Mouse (Mus musculus) midbrain, embryonic 10.5 days (tissue): ENCODE data around the gene Kcnn1. TPM values are rescaled to one million over a fixed set of nuclear protein-coding genes. Genes with fewer than 3 reads are reported as not detected.

ENCODE experiments used
- DNase-seq: peaks from one replicate; pipeline ENCODE4 v3.0.0-alpha.2; 2017; ENCODE audit warnings: low spot score
- H3K27ac ChIP-seq: fragments of 300-500 bp; sonication (generic); replicated peaks from 2 replicates; pipeline ENCODE4 v1.5.1; 2016; ENCODE audit warnings: mild to moderate bottlenecking
- H3K27me3 ChIP-seq: fragments of 300-500 bp; sonication (generic); 2 replicates; pipeline ENCODE4 v1.6.1; 2016; ENCODE audit warnings: low read depth, mild to moderate bottlenecking; ENCODE audit not compliant: poor library complexity, severe bottlenecking
- H3K36me3 ChIP-seq: fragments of 300-500 bp; sonication (generic); 2 replicates; pipeline ENCODE4 v1.6.1; 2016; ENCODE audit warnings: mild to moderate bottlenecking, moderate library complexity
- H3K4me1 ChIP-seq: fragments of 300-500 bp; sonication (generic); 2 replicates; pipeline ENCODE4 v1.6.1; 2016
- H3K4me3 ChIP-seq: fragments of 300-500 bp; sonication (generic); 2 replicates; pipeline ENCODE4 v1.5.1; 2016; ENCODE audit warnings: mild to moderate bottlenecking, moderate library complexity
- H3K9me3 ChIP-seq: fragments of 300-500 bp; sonication (generic); replicated peaks from 2 replicates; pipeline ENCODE4 v1.6.1; 2016; ENCODE audit warnings: mild to moderate bottlenecking
- WGBS: fragments of 180-500 bp; shearing (Covaris S2); methylation state at CpG from one replicate; pipeline ENCODE4 v1.1.7; 2016; 5-methylcytosine and 5-hydroxymethylcytosine counted together
- polyA plus RNA-seq: library from polyadenylated mRNA; unstranded; fragments of >200 nt; fragmentation: Nextera tagmentation; extraction: Ambion mirVana; gene quantifications from 2 replicates; pipeline ENCODE4 v1.2.1, GENCODE M21; 2016

Gene Kcnn1
- polyA plus RNA-seq, 1 experiment from 2014 or later = 9.1 TPM

- Histone ChIP-seq H3K36me3 (peaks cover 28% of the 10 kb centered on the region), H3K27ac (no peak overlapping the region), H3K9me3 (no peaks in the 10 kb centered on the region), H3K27me3 (peaks cover 83% of the 10 kb centered on the region), H3K4me1 (peaks cover 37% of the 10 kb centered on the region), H3K4me3 (0 out of 2 replicates have a peak overlapping the region, but pooled peaks have one; percentile 2)
- WGBS = 94% methylated on average over 5 of the region's 5 CpGs
- no peak for DNase-seq
Measured at GRCm38 (mm10) chr8:70890656-70891055, 27.6 kb upstream of the Kcnn1 start.

DNA sequence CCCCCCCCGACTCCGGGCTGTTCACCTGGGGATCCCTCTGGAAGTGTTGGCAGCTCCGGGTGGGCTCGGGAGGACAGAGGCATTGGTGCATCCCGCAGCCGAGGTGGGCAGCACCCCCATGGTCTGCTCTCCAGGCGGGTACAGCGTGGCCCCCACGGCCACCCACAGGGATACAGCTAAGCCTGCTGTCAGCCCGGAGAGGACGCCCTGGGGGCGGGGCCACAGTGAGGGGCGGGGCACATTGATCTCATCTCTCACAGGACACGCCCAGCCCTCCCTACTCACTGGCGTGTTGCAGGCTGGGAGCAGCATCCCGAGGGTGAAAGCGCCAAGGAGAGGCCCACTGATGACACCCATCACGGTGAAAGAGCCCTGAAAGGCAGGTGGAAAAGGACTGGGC lies 24.6 kb upstream of the Kcnn1 start:
- H3K27ac ChIP-seq = 0 out of 2 replicates have a peak overlapping the region, but pooled peaks have one; percentile 49
- H3K36me3 ChIP-seq = no peaks in the 10 kb centered on the region
- H3K27me3 ChIP-seq = peaks cover 65% of the 10 kb centered on the region
- DNase-seq = peak; percentile 60
- peaks cover 26% of the 10 kb centered on the region for H3K4me1 ChIP-seq
- peak overlapping the region; percentile 41 for H3K4me3 ChIP-seq
- WGBS = 8% methylated on average over 18 of the region's 18 CpGs
- no peaks in the 10 kb centered on the region for H3K9me3 ChIP-seq

DNA sequence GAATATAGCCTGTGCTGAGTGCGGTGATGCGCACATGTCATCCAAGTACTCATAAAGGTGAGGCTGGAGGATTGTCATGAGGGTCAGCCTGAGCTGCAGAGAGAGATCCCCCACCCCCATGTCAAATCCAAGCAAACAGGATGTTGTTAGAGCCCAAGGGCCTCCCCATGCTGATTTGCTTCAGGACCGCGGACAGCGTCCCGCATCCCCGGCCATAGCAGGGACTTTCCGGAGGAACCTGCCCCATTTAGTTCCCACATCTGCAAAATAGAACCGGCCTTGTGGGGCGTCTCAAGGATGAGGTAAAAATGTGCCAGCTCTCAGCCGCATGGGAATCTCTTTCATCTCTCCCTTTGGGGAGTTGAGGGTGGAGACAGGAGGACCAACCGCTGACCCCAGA lies 22.6 kb upstream of the Kcnn1 start:
- WGBS = 17% methylated on average over 12 of the region's 12 CpGs
- Histone ChIP-seq H3K4me3 (no peak overlapping the region), H3K4me1 (peaks cover 14% of the 10 kb centered on the region), H3K27ac (no peak overlapping the region), H3K36me3 (no peaks in the 10 kb centered on the region), H3K27me3 (peaks cover 45% of the 10 kb centered on the region), H3K9me3 (no peaks in the 10 kb centered on the region)
- DNase-seq = no peak

- Histone ChIP-seq H3K4me1 (peaks cover 24% of the 10 kb centered on the region), H3K27me3 (peaks cover 35% of the 10 kb centered on the region), H3K4me3 (no peak overlapping the region), H3K27ac (no peak overlapping the region), H3K9me3 (no peaks in the 10 kb centered on the region), H3K36me3 (no peaks in the 10 kb centered on the region)
- no peak for DNase-seq
- 90% methylated on average over 10 of the region's 10 CpGs for WGBS
Measured at GRCm38 (mm10) chr8:70884683-70885082, 21.6 kb upstream of the Kcnn1 start.

DNA sequence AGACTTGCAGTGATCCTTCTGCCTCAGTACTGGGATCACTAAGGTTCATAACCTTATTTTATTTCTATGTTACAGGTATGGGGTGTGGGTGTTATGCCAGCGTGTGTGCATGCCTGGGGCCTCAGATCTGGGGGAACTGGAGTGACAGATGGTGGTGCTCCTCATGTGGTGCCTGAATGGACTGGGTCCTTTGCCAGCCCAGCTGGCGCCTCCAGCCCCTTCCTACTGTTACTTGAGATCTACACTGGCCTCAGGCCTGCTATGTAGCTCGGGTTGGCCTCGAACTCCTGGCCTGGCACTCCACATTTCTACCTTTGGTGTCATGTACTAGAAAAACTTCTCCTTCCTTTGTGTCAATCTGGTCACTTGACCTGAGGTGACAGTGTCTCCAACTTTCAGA lies 21.1 kb upstream of the Kcnn1 start:
- 95% methylated on average over 4 of the region's 4 CpGs for WGBS
- H3K27ac ChIP-seq = no peak overlapping the region

DNA sequence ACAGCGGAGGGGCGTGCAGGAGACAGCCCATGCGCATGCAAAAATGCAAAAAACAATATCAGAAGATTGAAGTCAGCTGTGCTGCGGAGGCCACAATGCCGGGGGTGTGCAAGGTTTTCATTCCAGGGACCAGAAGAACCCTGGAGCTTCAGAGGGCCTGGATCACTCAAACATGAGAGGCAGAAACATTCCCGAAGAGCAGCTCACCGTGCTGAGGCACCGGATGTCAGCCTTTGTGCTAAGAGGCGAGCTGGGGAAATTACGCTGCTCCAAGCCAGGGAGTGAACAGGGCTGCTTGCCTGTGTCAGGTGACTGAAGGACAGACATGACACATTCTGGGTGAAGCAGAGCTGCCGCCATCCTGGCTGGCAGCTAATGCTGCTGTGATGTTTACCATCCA lies 17.5 kb upstream of the Kcnn1 start:
- no peak for DNase-seq
- Histone ChIP-seq H3K36me3 (no peaks in the 10 kb centered on the region), H3K27me3 (0 out of 2 replicates have a peak, but pooled peaks cover 6% of the 10 kb centered on the region), H3K9me3 (no peaks in the 10 kb centered on the region), H3K27ac (peak overlapping the region; percentile 50; the same call in 1 of the 2 replicates), H3K4me3 (no peak overlapping the region), H3K4me1 (peaks cover 23% of the 10 kb centered on the region)
- 36% methylated on average over 11 of the region's 11 CpGs for WGBS

More for the DNA sequence above, 21.1 kb upstream of the Kcnn1 start:
- Histone ChIP-seq H3K27me3 (peaks cover 30% of the 10 kb centered on the region), H3K4me1 (peaks cover 29% of the 10 kb centered on the region), H3K4me3 (no peak overlapping the region), H3K36me3 (no peaks in the 10 kb centered on the region), H3K9me3 (no peaks in the 10 kb centered on the region)
- no peak for DNase-seq

DNA sequence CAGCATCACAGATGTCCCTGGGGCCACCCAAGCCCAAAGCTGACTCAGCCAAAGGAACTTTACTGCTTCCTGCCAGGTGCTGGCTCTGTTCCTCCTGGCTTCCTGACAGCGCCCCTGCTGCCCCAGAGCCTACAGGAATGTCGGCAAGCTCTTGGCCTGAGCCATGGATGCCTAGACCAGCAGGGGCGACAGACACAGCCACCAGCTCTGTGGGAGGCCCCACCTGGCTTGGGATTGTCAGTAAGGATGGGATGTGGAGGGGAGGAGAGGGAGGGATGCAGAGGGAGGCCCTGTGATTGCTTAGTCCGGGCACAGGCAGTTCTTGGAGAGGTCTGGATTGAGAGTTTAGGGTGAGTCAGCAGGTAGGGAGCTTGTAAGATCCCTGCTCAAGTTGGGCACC lies 17.1 kb upstream of the Kcnn1 start:
- 8% methylated on average over 4 of the region's 4 CpGs for WGBS
- no peak for DNase-seq
- Histone ChIP-seq H3K27me3 (0 out of 2 replicates have a peak, but pooled peaks cover 2% of the 10 kb centered on the region), H3K9me3 (no peaks in the 10 kb centered on the region), H3K4me1 (peaks cover 23% of the 10 kb centered on the region), H3K27ac (peak overlapping the region; percentile 50; the same call in 1 of the 2 replicates), H3K36me3 (no peaks in the 10 kb centered on the region), H3K4me3 (0 out of 2 replicates have a peak overlapping the region, but pooled peaks have one; percentile 8)

- WGBS = 47% methylated on average over 4 of the region's 4 CpGs
- H3K27ac ChIP-seq = no peak overlapping the region
- H3K9me3 ChIP-seq = no peaks in the 10 kb centered on the region
- H3K27me3 ChIP-seq = no peaks in the 10 kb centered on the region
- H3K4me1 ChIP-seq = peaks cover 23% of the 10 kb centered on the region
- no peak for DNase-seq
- H3K4me3 ChIP-seq = 0 out of 2 replicates have a peak overlapping the region, but pooled peaks have one; percentile 8
- no peaks in the 10 kb centered on the region for H3K36me3 ChIP-seq
Measured at GRCm38 (mm10) chr8:70879500-70879899, 16.4 kb upstream of the Kcnn1 start.

DNA sequence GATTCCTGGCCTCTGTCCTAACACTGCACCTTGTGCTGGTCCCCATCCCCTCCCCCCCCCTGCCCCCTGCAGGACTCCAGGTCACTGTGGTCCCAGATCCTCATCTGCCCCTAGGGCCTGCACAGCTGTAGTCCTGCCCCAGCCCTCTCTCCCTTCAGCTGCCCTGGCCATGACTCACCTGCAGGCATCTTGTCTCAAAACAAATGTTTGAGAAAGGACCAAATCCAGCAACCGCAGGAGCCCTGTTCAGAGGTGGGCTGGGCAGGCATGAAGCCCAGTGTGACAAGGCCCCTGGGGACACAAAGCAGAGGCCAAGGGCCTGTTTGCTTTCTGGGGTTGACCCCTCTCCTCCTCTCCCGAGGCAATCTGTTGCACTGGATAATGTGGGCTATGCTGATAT lies 15.1 kb upstream of the Kcnn1 start:
- H3K27ac ChIP-seq = 0 out of 2 replicates have a peak overlapping the region, but pooled peaks have one; percentile 23
- WGBS = 57% methylated on average over 2 of the region's 2 CpGs
- no peaks in the 10 kb centered on the region for H3K9me3 ChIP-seq
- no peaks in the 10 kb centered on the region for H3K36me3 ChIP-seq
- H3K27me3 ChIP-seq = no peaks in the 10 kb centered on the region
- DNase-seq = no peak
- peaks cover 30% of the 10 kb centered on the region for H3K4me1 ChIP-seq
- no peak overlapping the region for H3K4me3 ChIP-seq

GRCm38 (mm10) chr8:70876382-70876781 lies 13.3 kb upstream of the Kcnn1 start:
- Histone ChIP-seq H3K27ac (no peak overlapping the region), H3K4me1 (peaks cover 45% of the 10 kb centered on the region), H3K9me3 (no peaks in the 10 kb centered on the region), H3K36me3 (no peaks in the 10 kb centered on the region), H3K4me3 (no peak overlapping the region), H3K27me3 (no peaks in the 10 kb centered on the region)
- no peak for DNase-seq
- WGBS = 66% methylated on average over 4 of the region's 4 CpGs

DNA sequence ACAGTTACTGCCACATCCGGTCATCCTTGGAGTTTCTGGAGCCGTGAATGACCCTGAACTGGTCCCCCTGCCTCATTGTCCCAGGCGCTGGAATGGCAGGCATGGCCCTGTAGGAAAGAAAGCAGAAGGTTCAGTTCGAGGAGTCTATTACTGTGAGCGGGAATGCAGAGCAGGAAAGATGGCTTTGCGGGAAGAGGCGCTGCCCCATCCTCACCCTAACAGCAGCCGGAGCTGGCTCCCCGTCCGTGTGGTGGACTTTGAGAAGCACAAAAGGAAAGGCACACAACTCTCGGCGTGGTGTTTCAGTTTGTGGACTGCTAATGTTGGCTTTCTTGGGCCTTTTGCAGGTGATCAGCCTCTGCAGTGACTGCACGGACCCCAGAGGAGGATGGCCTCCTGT lies 11.4 kb upstream of the Kcnn1 start:
- peak overlapping the region; percentile 91 for H3K27ac ChIP-seq
- 0 out of 2 replicates have a peak overlapping the region, but pooled peaks have one; percentile 81 for H3K4me3 ChIP-seq

GRCm38 (mm10) chr8:70873364-70873985 lies 10.4 kb upstream of the Kcnn1 start, which contains the start of gene Ccdc124:
Gene Ccdc124 (minus strand): TSS chr8:70873935.
- peak within 1 kb of the TSS; percentile 81 for H3K4me3 ChIP-seq
- peak within 1 kb of the TSS; percentile 91 for H3K27ac ChIP-seq
- 0 out of 2 replicates have a peak, but pooled peaks cover under 1% of the 10 kb centered on the region for H3K27me3 ChIP-seq
- WGBS = 1% methylated on average over 46 of the region's 46 CpGs
- DNase-seq = peak; percentile 96
- peaks cover 46% of the 10 kb centered on the region for H3K4me1 ChIP-seq
- H3K9me3 ChIP-seq = no peaks in the 10 kb centered on the region
- H3K36me3 ChIP-seq = peaks cover 7% of the 10 kb centered on the region

More for the DNA sequence above, 11.4 kb upstream of the Kcnn1 start:
- DNase-seq = no peak
- 91% methylated on average over 13 of the region's 13 CpGs for WGBS
- peaks cover 40% of the 10 kb centered on the region for H3K4me1 ChIP-seq
- H3K9me3 ChIP-seq = no peaks in the 10 kb centered on the region
- H3K36me3 ChIP-seq = 0 out of 2 replicates have a peak, but pooled peaks cover 2% of the 10 kb centered on the region
- H3K27me3 ChIP-seq = no peaks in the 10 kb centered on the region

DNA sequence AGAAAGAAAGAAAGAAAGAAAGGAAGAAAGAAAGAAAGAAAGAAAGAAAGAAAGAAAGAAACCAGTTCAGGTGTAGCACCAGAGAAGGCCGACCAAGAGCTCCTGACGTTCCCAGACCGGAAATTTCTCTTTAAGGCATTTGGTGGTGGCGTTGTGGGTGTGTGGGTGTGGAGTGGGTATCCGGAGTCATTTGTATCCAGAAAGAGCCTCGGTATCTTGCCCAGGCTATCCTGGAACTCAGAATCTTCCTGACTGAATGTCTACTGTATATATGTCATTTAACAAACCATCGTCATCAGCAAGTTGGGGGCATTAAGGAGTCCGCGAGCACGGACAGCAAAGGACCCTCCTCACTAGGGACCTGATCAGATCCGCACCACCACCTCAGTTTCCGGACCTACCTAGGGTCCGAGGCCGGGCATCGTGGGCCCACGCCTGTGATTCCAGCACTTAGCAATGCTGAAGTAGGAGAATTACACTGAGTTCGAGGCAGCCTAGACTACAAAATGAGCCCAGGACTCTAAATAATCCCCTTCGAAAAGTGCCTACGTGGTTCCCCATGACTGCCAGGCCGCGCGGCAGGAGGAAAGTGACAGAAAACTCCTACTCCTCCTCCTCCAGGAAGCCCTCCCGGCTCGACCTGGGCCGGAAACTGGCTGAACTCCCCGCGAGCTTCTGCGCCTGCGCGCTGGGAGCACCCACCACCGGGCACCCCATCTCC lies 9.7 kb upstream of the Kcnn1 start:
- peaks cover 13% of the 10 kb centered on the region for H3K36me3 ChIP-seq
- 8% methylated on average over 31 of the region's 31 CpGs for WGBS
- peaks cover 7% of the 10 kb centered on the region for H3K27me3 ChIP-seq
- H3K4me3 ChIP-seq = peak overlapping the region; percentile 81
- no peaks in the 10 kb centered on the region for H3K9me3 ChIP-seq
- no peak for DNase-seq
- H3K27ac ChIP-seq = peak overlapping the region; percentile 91
- peaks cover 48% of the 10 kb centered on the region for H3K4me1 ChIP-seq
